Mouse (Mus musculus): Measurements from ENCODE around the gene Grm2.

Gene Grm2

GRCm38 (mm10) chr9:106655884-106656720 lies at the start of gene Grm2:
Gene Grm2 (minus strand): TSS chr9:106656082.
- peak in 1 of 2 experiments; percentile 46 for DNase-seq (ENCODE audit: low spot score in 2 of 2)

GRCm38 (mm10) chr9:106692973-106693481 lies 37.1 kb upstream of the Grm2 start:
- peak in 1 of 2 experiments; percentile 69 for DNase-seq (ENCODE audit: low spot score in 2 of 2)

GRCm38 (mm10) chr9:106688834-106689233 lies 33.0 kb upstream of the Grm2 start:
- DNase-seq (ENCODE audit: low spot score in 2 of 2) = no peak

- DNase-seq (ENCODE audit: low spot score in 2 of 2) = peak; percentile 62 to 75
Observed at GRCm38 (mm10) chr9:106686983-106687650, 31.2 kb upstream of the Grm2 start.

DNA sequence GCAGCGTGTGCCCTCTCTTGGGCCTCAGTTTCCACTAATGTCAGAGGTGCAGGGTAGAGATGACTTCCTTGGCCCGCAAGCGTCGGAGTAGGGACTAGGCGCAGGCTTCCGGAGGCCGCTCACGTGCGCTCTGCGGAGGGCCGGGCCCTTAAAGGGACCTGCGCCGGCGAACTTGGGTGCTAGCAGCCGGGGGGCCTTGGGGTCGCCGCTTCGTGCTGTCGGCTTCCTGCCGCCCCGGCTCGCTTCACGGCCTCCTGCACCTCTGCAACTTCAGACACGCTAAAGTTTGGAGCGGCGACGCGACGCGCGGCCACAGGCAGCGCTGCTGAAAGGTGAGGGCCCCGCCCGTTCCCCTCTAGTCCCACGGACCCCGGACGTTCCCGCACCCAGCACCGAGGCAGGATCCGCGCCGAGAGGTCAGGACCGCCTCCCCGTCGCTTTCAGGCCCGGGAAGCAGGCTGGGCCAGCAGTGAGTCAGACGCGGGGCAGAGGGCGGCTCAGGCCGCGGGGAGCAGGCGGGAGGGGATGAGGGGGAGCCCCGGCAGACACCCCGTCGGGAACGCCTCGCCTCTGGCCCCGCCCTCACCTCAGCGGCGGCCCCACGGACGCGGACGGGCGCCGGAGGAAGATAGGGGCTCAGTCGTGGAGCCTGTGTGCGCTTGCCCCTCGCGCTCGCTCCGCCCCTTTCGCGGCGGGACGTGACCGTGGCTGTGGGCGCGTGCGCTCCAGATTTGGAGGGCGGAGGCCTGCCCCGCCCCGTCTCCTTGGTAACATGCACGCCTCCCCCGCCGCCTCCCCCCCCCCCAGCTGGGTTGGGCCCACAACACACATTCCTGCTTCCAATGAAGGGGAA lies 29.6 kb upstream of the Grm2 start, which contains the start of gene Tex264:
Gene Tex264 (minus strand): TSS at position 679 of the 853 bp plus-strand sequence.
- DNase-seq (ENCODE audit: low spot score in 2 of 2) = peak; percentile 29 to 68

DNA sequence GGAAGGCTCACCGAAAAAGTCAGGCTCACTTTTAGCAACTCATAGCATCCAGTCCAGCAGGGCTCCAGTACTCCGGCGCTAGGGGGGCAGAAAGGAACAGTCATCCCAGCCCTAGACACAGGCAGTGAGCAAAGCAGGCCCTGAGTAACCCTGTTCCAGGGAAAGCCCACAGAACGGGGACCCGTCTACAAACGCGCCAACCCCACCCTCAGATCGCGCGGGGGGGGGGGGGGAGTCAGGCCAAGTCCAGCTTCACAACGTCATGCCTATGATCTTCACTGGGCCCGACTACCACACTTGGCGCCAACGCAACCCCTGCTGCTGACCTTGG lies 29.0 kb upstream of the Grm2 start:
- no peak for DNase-seq (ENCODE audit: low spot score in 2 of 2)

DNA sequence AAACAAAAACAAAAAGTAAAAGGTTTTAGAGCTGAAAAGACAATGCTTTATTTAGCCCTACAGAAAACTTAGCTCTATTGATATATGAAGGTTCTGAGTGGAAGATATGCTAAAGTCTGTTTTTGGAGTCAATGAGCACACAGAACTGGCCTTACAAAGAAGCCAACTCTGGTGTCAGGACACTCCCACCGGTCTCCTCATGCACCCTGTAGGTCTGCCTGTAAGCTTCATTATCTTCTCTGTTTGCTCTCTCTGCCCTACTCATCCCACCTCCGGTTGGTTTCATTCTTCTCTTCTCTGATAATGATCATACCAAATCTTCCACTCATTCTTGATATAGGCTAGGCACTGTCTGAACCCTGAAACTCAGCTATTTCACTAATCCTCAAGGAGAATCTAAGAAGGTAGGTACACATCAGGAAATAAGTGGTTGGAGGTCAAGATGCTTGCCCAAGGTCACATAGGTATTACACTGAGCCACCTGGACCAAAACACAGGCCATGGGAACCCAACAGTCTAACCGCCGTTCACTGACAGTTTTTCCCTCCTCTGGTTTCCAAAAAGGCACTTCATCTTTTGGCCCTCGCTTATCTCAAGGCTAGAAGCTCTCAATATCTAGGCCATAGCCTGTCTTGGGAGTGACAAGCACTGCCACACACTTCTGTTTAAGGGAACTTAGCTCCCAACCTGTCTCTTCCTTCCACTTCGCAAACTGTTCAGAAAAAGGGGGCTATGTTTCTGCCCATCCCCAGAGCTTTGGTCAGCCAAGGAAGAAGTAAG lies 28.4 kb upstream of the Grm2 start:
- DNase-seq (ENCODE audit: low spot score in 2 of 2) = no peak

DNA sequence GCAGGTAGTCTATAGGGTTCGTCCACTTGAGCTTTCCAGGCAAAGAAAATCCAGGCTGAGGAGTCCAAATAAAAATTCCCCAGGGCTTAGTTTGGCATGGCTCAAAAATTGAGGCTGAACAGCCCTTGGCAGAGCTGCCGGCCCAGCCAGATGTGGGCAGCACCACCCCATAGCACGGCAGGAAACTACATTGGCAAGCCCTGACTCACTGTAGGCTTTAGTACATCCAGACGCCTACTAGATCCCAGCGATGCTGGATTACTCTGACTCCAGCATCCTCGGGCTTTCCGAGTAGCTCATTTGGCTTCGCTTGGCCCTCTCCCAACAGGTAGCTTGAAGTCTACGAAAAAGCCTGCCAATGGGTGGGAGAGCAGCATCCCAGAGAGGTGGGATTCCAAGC lies 25.1 kb upstream of the Grm2 start:
- no peak for DNase-seq (ENCODE audit: low spot score in 2 of 2)

DNA sequence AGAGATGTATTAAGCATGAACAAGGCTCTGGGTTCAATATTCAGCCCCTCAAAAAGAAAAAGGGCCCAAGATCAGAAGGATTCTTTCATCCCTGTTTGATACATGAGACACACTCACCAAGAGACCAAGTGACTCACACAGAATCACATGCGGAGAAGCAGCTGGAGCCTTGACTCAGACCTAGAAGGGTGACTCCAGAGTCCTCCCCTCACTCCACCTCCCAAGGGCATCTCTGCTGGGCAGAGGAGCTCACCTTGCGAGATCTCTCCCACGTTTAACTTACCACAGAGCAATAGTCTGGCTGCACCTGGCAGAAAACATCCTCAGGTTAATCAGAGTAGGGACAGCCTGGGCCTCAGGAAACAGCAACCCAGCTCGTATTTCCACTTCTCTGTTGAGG lies 22.4 kb upstream of the Grm2 start:
- no peak for DNase-seq (ENCODE audit: low spot score in 2 of 2)

GRCm38 (mm10) chr9:106677702-106678101 lies 21.8 kb upstream of the Grm2 start:
- DNase-seq (ENCODE audit: low spot score in 2 of 2) = no peak

GRCm38 (mm10) chr9:106676571-106676970 lies 20.7 kb upstream of the Grm2 start:
- DNase-seq (ENCODE audit: low spot score in 2 of 2) = no peak

GRCm38 (mm10) chr9:106675965-106676364 lies 20.1 kb upstream of the Grm2 start:
- DNase-seq (ENCODE audit: low spot score in 2 of 2) = no peak

DNA sequence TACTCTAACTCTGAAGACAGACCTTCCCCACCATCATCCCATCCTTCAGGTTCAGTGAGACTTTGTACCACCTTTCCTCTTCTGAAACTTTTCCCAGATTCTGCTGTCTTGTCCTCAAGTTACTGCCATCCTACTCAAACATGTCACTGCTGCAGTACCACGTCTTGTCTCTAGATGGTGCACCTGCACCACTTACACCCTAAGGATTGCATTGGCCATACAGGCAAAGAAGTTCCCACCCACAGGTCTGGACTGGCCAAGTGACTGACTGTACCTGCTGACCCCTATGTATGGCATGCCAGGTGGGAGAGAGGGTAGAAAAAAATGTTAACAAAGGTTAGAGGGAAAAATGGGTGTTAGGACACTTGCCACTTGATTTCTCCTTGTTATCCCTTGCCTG lies 19.6 kb upstream of the Grm2 start:
- peak; percentile 68 to 88 for DNase-seq (ENCODE audit: low spot score in 2 of 2)

DNA sequence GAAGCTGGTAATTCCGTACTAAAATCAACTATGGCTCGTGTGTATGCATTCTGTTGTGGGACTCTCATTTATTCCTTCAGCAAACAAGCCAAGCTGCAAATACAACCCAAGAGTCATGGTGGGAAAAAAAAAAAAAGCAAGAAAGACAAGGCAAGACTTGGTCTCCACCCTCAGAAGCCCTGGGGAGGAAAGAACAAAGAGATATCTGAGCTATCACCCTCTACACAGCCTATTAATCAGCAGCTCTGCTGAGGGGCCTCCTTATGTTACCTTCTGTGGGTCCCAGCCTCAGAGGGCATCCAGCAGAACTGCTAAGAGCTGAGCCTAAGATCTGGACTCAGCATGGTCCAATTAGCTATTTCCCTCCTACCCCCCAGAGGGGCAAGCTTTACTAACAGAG lies 18.0 kb upstream of the Grm2 start:
- DNase-seq (ENCODE audit: low spot score in 2 of 2) = no peak

GRCm38 (mm10) chr9:106664856-106665255 lies 9.0 kb upstream of the Grm2 start:
- no peak for DNase-seq (ENCODE audit: low spot score in 2 of 2)

DNA sequence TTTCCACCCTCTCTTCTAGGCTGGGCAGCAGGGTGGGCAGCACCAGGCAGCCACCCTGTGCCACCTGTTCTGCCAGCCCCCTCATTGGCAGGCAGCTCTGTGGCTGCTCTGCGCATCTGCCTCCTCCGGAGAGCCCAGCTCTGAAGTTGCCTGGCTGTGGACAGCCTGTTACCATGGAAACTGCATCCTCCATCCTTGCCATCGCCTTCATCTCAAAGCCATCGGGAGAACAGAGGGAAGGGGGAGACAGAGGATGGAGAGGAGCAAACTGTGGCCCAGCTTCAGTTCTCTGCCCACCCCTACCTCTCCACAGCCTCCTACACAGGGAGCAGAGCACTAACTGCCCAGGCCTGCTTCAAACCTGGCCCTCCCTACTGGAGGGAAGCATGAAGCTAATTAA lies 8.6 kb upstream of the Grm2 start:
- DNase-seq (ENCODE audit: low spot score in 2 of 2) = peak in 1 of 2 experiments; percentile 41

GRCm38 (mm10) chr9:106663200-106663599 lies 7.3 kb upstream of the Grm2 start:
- no peak for DNase-seq (ENCODE audit: low spot score in 2 of 2)

DNA sequence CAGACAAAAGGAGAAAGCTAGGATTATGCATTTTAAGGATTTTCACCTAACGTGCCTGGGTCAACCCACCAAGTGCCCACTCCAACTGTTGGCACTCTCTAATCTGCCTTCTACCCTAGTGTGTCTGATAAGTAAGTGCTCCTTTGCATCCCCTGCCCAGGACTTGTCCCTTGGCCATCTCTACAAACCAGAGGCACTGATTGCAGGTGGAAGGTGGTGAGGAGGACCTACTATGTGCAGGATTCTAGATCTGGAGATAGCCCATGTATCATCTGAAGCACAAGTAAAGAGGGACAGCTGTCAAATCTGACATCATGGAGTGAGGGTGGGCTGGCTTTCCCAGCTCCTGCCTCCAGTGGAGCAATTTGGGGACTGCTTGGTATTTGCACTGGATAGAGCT lies 4.1 kb upstream of the Grm2 start:
- DNase-seq (ENCODE audit: low spot score in 2 of 2) = no peak

- DNase-seq (ENCODE audit: low spot score in 2 of 2) = no peak
Observed at GRCm38 (mm10) chr9:106659441-106659840, 3.6 kb upstream of the Grm2 start.

GRCm38 (mm10) chr9:106657592-106657991 lies 1.7 kb upstream of the Grm2 start:
- DNase-seq (ENCODE audit: low spot score in 2 of 2) = no peak

GRCm38 (mm10) chr9:106656820-106657219 lies 938 bp upstream of the Grm2 start:
- no peak for DNase-seq (ENCODE audit: low spot score in 2 of 2)

Measured in cerebellum, postnatal 4 days (tissue).